Mouse (Mus musculus) forebrain, postnatal 0 days (tissue): ENCODE data around the gene Pkp1. TPM values are rescaled to one million over a fixed set of nuclear protein-coding genes. Genes with fewer than 3 reads are reported as not detected.

Experiments used
- ATAC-seq: fragments of 200-750 bp; cut with Nextera tagmentation; 2 replicates; pipeline ENCODE4 v1.8.0; 2017; ENCODE audit warnings: mild to moderate bottlenecking, moderate library complexity
- DNase-seq: peaks from one replicate; pipeline ENCODE4 v3.0.0-alpha.2; 2015
- H3K27ac ChIP-seq: fragments of 300-500 bp; sonication (generic); 2 replicates; pipeline ENCODE4 v1.5.1; 2014; ENCODE audit warnings: low read depth, mild to moderate bottlenecking, antibody characterized with exemption, low read length, moderate library complexity, mixed read lengths
- H3K27me3 ChIP-seq: fragments of 300-500 bp; sonication (generic); 2 replicates; pipeline ENCODE4 v1.6.1; 2014; ENCODE audit warnings: mild to moderate bottlenecking, low read length, mixed read lengths; ENCODE audit not compliant: insufficient read depth
- H3K36me3 ChIP-seq: fragments of 300-500 bp; sonication (generic); 2 replicates; pipeline ENCODE4 v1.6.1; 2014; ENCODE audit warnings: mild to moderate bottlenecking, moderate library complexity; ENCODE audit not compliant: insufficient read depth
- H3K4me1 ChIP-seq: fragments of 300-500 bp; sonication (generic); 2 replicates; pipeline ENCODE4 v1.6.1; 2014; ENCODE audit warnings: antibody characterized with exemption; ENCODE audit not compliant: insufficient read depth
- H3K4me2 ChIP-seq: fragments of 300-500 bp; sonication (generic); 2 replicates; pipeline ENCODE4 v1.6.1; 2014; ENCODE audit warnings: low read depth, mild to moderate bottlenecking, moderate library complexity
- H3K4me3 ChIP-seq: fragments of 300-500 bp; sonication (generic); 2 replicates; pipeline ENCODE4 v1.5.1; 2014; ENCODE audit warnings: low read depth, low read length, mixed read lengths
- H3K9ac ChIP-seq: fragments of 300-500 bp; sonication (generic); 2 replicates; pipeline ENCODE4 v1.6.1; 2014; ENCODE audit warnings: mild to moderate bottlenecking
- H3K9me3 ChIP-seq: fragments of 300-500 bp; sonication (generic); 2 replicates; pipeline ENCODE4 v1.6.1; 2016; ENCODE audit warnings: low read length
- CTCF ChIP-seq: sonication (generic); IDR thresholded peaks from 2 replicates; pipeline ENCODE4 v1.5.1; 2016; ENCODE audit warnings: antibody characterized with exemption, control low read depth, low read depth
- WGBS: fragments of 180-500 bp; shearing (Covaris S2); extraction: QIAGEN DNeasy Blood & Tissue Kit; methylation state at CpG from one replicate; pipeline ENCODE4 v1.1.7; 2014; 5-methylcytosine and 5-hydroxymethylcytosine counted together
- polyA plus RNA-seq: library from polyadenylated mRNA; unstranded; fragments of >200 nt; fragmentation: Nextera tagmentation; extraction: Ambion mirVana; gene quantifications from 2 replicates; pipeline ENCODE4 v1.2.1, GENCODE M21; 2015
- total RNA-seq: library from RNA; depleted of rRNA; stranded (reverse); fragments of >200 nt; gene quantifications from 2 replicates; pipeline ENCODE4 v1.2.3, GENCODE M21; 2014

The Pkp1 gene
- total and polyA plus RNA-seq, 2 experiments from 2014 or later: 0.06 to 0.10 TPM

DNA sequence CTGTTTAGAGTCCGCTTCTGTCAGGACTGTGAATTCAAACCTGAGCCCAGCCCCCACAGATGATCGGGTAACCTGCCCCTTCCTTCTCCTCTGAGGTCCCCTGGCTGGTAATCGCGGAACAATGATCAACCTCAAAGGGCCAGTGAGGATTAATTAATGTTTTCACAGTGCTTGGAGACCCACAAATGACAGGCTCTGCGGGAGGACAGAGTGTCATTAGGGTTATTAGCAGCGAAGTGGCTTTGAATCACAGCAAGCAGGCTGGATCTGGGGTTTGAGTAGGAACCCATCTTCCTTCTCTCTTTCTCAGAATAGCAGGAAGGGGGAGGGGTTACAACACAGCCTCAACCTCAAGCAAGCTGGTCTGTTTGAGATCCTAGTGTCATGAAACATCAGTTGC is 9.6 kb downstream of the Pkp1 start:
- H3K27me3 ChIP-seq: peaks cover 6% of the 10 kb centered on the region; the same call in 1 of the 2 replicates
- H3K4me3 ChIP-seq: no peak overlapping the region
- no peak for DNase-seq
- 7% methylated on average over 6 of the region's 6 CpGs for WGBS
- H3K27ac ChIP-seq: no peak overlapping the region
- no peak for TF ChIP-seq CTCF
- no peaks in the 10 kb centered on the region for H3K4me1 ChIP-seq
- H3K36me3 ChIP-seq: no peaks in the 10 kb centered on the region
- H3K4me2 ChIP-seq: no peak overlapping the region
- ATAC-seq: no peak
- no peak overlapping the region for H3K9ac ChIP-seq
- no peaks in the 10 kb centered on the region for H3K9me3 ChIP-seq

- Histone ChIP-seq H3K9me3 (no peaks in the 10 kb centered on the region), H3K27ac (no peak overlapping the region), H3K4me2 (0 out of 2 replicates have a peak overlapping the region, but pooled peaks have one; percentile 10), H3K27me3 (peaks cover 6% of the 10 kb centered on the region; the same call in 1 of the 2 replicates), H3K36me3 (no peaks in the 10 kb centered on the region), H3K4me3 (no peak overlapping the region), H3K4me1 (no peaks in the 10 kb centered on the region), H3K9ac (no peak overlapping the region)
- ATAC-seq: peak; percentile 81
- TF ChIP-seq CTCF: no peak
- peak; percentile 63 for DNase-seq
- 50% methylated on average over 11 of the region's 11 CpGs for WGBS
Measured at GRCm38 (mm10) chr1:135906736-135907135, 12.3 kb downstream of the Pkp1 start.

GRCm38 (mm10) chr1:135899991-135900515 is 19.0 kb downstream of the Pkp1 start:
- H3K9ac ChIP-seq: no peak overlapping the region
- no peak for TF ChIP-seq CTCF
- H3K27ac ChIP-seq: no peak overlapping the region
- H3K4me2 ChIP-seq: no peak overlapping the region
- no peak for ATAC-seq
- no peaks in the 10 kb centered on the region for H3K27me3 ChIP-seq
- WGBS: 65% methylated on average over 7 of the region's 7 CpGs
- no peak overlapping the region for H3K4me3 ChIP-seq
- no peaks in the 10 kb centered on the region for H3K36me3 ChIP-seq
- H3K4me1 ChIP-seq: no peaks in the 10 kb centered on the region
- no peak for DNase-seq
- no peaks in the 10 kb centered on the region for H3K9me3 ChIP-seq

GRCm38 (mm10) chr1:135899295-135899694 is 19.7 kb downstream of the Pkp1 start:
- Histone ChIP-seq H3K27ac (no peak overlapping the region), H3K4me2 (no peak overlapping the region), H3K9ac (no peak overlapping the region), H3K4me1 (no peaks in the 10 kb centered on the region), H3K27me3 (no peaks in the 10 kb centered on the region), H3K4me3 (no peak overlapping the region), H3K9me3 (no peaks in the 10 kb centered on the region), H3K36me3 (no peaks in the 10 kb centered on the region)
- TF ChIP-seq CTCF: no peak
- ATAC-seq (no peak), DNase-seq (no peak)
- 93% methylated on average over 6 of the region's 6 CpGs for WGBS

DNA sequence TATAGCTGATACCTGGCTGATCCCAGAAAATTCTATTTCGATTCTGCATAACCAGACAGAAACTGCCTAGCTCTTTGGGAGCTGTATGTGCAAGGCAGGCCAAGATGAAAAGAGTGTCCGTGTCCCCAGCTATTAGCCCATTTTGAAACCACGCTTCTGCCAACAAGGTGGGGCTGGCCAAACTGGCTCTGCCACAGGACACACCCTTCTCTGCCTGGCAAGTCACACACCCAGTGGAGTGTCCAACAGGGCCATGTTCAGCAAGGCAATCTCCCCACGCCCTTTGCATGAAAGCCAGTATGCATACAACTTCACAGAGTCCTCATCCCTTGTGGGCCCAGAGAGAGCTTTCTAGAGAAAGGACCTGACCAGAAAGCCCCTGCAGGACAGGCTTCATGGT is 23.6 kb downstream of the Pkp1 start:
- no peaks in the 10 kb centered on the region for H3K27me3 ChIP-seq
- H3K36me3 ChIP-seq: no peaks in the 10 kb centered on the region
- H3K4me2 ChIP-seq: no peak overlapping the region
- ATAC-seq (no peak), DNase-seq (no peak)
- no peaks in the 10 kb centered on the region for H3K9me3 ChIP-seq
- no peak overlapping the region for H3K9ac ChIP-seq
- H3K4me3 ChIP-seq: no peak overlapping the region
- no peak for TF ChIP-seq CTCF
- H3K4me1 ChIP-seq: no peaks in the 10 kb centered on the region
- 90% methylated on average over 4 of the region's 4 CpGs for WGBS
- H3K27ac ChIP-seq: no peak overlapping the region

GRCm38 (mm10) chr1:135893377-135893776 is 25.6 kb downstream of the Pkp1 start:
- no peak overlapping the region for H3K4me2 ChIP-seq
- H3K4me1 ChIP-seq: no peaks in the 10 kb centered on the region
- DNase-seq: no peak
- H3K36me3 ChIP-seq: no peaks in the 10 kb centered on the region
- TF ChIP-seq CTCF: no peak
- ATAC-seq: no peak
- H3K27ac ChIP-seq: no peak overlapping the region
- no peak overlapping the region for H3K4me3 ChIP-seq
- no peaks in the 10 kb centered on the region for H3K27me3 ChIP-seq
- 83% methylated on average over 3 of the region's 3 CpGs for WGBS
- H3K9me3 ChIP-seq: no peaks in the 10 kb centered on the region
- H3K9ac ChIP-seq: no peak overlapping the region

GRCm38 (mm10) chr1:135892764-135893163 is 26.2 kb downstream of the Pkp1 start:
- DNase-seq (no peak), ATAC-seq (no peak)
- no peak overlapping the region for H3K9ac ChIP-seq
- no peaks in the 10 kb centered on the region for H3K9me3 ChIP-seq
- 84% methylated on average over 6 of the region's 6 CpGs for WGBS
- no peak overlapping the region for H3K4me2 ChIP-seq
- no peak overlapping the region for H3K27ac ChIP-seq
- no peaks in the 10 kb centered on the region for H3K36me3 ChIP-seq
- no peaks in the 10 kb centered on the region for H3K4me1 ChIP-seq
- no peaks in the 10 kb centered on the region for H3K27me3 ChIP-seq
- H3K4me3 ChIP-seq: no peak overlapping the region
- TF ChIP-seq CTCF: no peak
